Mouse (Mus musculus): ENCODE measurements around the gene Cep89. TPM values are rescaled to one million over a fixed set of nuclear protein-coding genes. Genes with fewer than 3 reads are reported as not detected.

The Cep89 gene
- 34.6 and 37.7 TPM in 2 replicates for polyA plus RNA-seq (2012; rRNA removed)

GRCm38 (mm10) chr7:35396542-35397168 is at the start of gene Cep89, which contains the start of gene Faap24:
Cep89 (plus strand) TSS chr7:35397035.
Faap24 (minus strand) TSS chr7:35396836.

GRCm38 (mm10) chr7:35447996-35448846 is 51.4 kb downstream of the Cep89 start, which contains the start of gene Slc7a9:
Slc7a9 (plus strand) TSS chr7:35448796.

Other genes with a start within 250 kb of the Cep89 start
- gene Slc7a10, start 210.7 kb upstream of the Cep89 start, polyA plus RNA-seq (2012; rRNA removed): 7.6 and 7.9 TPM in 2 replicates
- 86.4 and 92.5 TPM in 2 replicates for gene Lrp3, start 181.5 kb upstream of the Cep89 start, polyA plus RNA-seq (2012; rRNA removed)
- gene Gpatch1, start 78.6 kb upstream of the Cep89 start, polyA plus RNA-seq (2012; rRNA removed): 16.8 and 18.1 TPM in 2 replicates
- gene Rhpn2, start 62.9 kb upstream of the Cep89 start, polyA plus RNA-seq (2012; rRNA removed): 1.6 and 2.4 TPM in 2 replicates
- gene Faap24, start 199 bp upstream of the Cep89 start, polyA plus RNA-seq (2012; rRNA removed): 6.9 and 7.5 TPM in 2 replicates
- gene Slc7a9, start 51.8 kb downstream of the Cep89 start, polyA plus RNA-seq (2012; rRNA removed): 0.07 and 0.21 TPM in 2 replicates
- 0.25 and 0.31 TPM in 2 replicates for gene Tdrd12, start 140.7 kb downstream of the Cep89 start, polyA plus RNA-seq (2012; rRNA removed)
- 47.6 and 49.7 TPM in 2 replicates for gene Nudt19, start 159.3 kb downstream of the Cep89 start, polyA plus RNA-seq (2012; rRNA removed)
- gene Rgs9bp, start 188.5 kb downstream of the Cep89 start, polyA plus RNA-seq (2012; rRNA removed): 0.23 and 0.26 TPM in 2 replicates
- 30.1 and 30.4 TPM in 2 replicates for gene Ankrd27, start 189.2 kb downstream of the Cep89 start, polyA plus RNA-seq (2012; rRNA removed)

All from central nervous system, embryonic 14 days (tissue).